17 mouse cellular contexts compared by ENCODE assay signal in the genomic region with DNA sequence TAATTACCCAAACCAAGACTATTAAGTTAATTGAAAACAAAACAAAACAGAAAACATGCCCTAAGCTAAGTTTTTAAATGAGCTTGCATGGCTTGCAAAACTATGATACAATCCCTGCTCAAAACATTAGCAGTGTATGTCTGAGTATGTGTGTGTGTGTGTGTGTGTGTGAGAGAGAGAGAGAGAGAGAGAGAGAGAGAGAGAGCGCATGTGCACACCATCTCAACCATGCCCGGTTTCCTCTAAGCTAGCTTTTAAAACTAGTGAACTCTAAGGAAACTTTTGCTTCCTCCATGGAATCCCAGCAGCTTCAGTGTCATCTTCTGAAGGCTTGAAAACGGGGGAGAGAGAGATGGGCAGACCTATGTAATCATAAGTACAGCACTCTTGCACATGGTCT.
"Had no signal": no experiment of that assay in that cellular context is flagged by ENCODE, and none has a peak within 500 bp of the region (broad histone marks: within the 10 kb centered on the region; RNA-seq: fewer than 3 reads in every experiment).

No protein-coding gene starts in this region.

- DNase-seq: kidney, adult 2 months; kidney, postnatal 25 days; layer of hippocampus, postnatal 36 days; left cerebral cortex, postnatal 4 days; lung, adult 2 months; lung, postnatal 14 days; lung, postnatal 4 days; right cerebral cortex, adult 18-20 months; right cerebral cortex, postnatal 14 days; right cerebral cortex, postnatal 4 days; thymus, postnatal 25 days had no signal

- ATAC-seq: intestine, postnatal 0 days; midbrain, embryonic 13.5 days had no signal

- H3K27me3 ChIP-seq: limb, embryonic 15.5 days; midbrain, embryonic 13.5 days; stomach, embryonic 15.5 days had no signal

- H3K9ac ChIP-seq: limb, embryonic 12.5 days; limb, embryonic 15.5 days; midbrain, embryonic 13.5 days; stomach, embryonic 15.5 days had no signal

- H3K36me3 ChIP-seq: limb, embryonic 12.5 days; limb, embryonic 15.5 days; midbrain, embryonic 13.5 days; stomach, embryonic 15.5 days had no signal

- H3K27ac ChIP-seq: kidney, postnatal 0 days; limb, embryonic 12.5 days; limb, embryonic 15.5 days; midbrain, embryonic 13.5 days; stomach, embryonic 15.5 days had no signal

- H3K9me3 ChIP-seq: limb, embryonic 12.5 days; limb, embryonic 15.5 days; midbrain, embryonic 13.5 days; stomach, embryonic 15.5 days had no signal

- H3K4me2 ChIP-seq: limb, embryonic 12.5 days; limb, embryonic 15.5 days; midbrain, embryonic 13.5 days; stomach, embryonic 15.5 days had no signal

- H3K4me3 ChIP-seq: limb, embryonic 12.5 days; limb, embryonic 15.5 days; midbrain, embryonic 13.5 days; stomach, embryonic 15.5 days had no signal

- H3K4me1 ChIP-seq: midbrain, embryonic 13.5 days had no signal
